Mouse (Mus musculus): ENCODE results near the gene Fanca. TPM values are rescaled to one million over a fixed set of nuclear protein-coding genes. Genes with fewer than 3 reads are reported as not detected.

Fanca gene
- total and polyA plus RNA-seq, 3 experiments: 21.9 to 57.8 (median 39.2) TPM

GRCm38 (mm10) chr8:123280302-123281094 lies 37.9 kb downstream of the Fanca start:
- H3K36me3 ChIP-seq (replicated peaks in 1 of 2; ENCODE audit: control insufficient read depth in 1 of 2, insufficient read depth in 1 of 2, low read length in 1 of 2): peaks cover 37 to 79% of the 10 kb centered on the region in 2 experiments
- no peak for TF ChIP-seq POLR2AphosphoS2 (IDR thresholded peaks at IDR 0.05; ENCODE audit: low read depth, low read length)
- no peak for TF ChIP-seq MAFK (IDR thresholded peaks at IDR 0.05; ENCODE audit: insufficient replicate concordance, low read length)
- TF ChIP-seq HCFC1 (IDR thresholded peaks at IDR 0.05; ENCODE audit: low read depth, low read length): no peak
- no peak for TF ChIP-seq RCOR1 (conservative IDR thresholded peaks at IDR 0.05; ENCODE audit: low read depth, low read length)
- TF ChIP-seq BHLHE40 (IDR thresholded peaks at IDR 0.05; ENCODE audit: low read depth, low read length): no peak
- no peak for TF ChIP-seq ELF1 (IDR thresholded peaks at IDR 0.05; ENCODE audit: low read depth, low read length)
- TF ChIP-seq MYC (IDR thresholded peaks at IDR 0.05; ENCODE audit: low read depth, low read length): no peak
- TF ChIP-seq ZKSCAN1 (IDR thresholded peaks at IDR 0.05; ENCODE audit: borderline replicate concordance, low read depth, low read length): no peak
- no peak for TF ChIP-seq USF2 (conservative IDR thresholded peaks at IDR 0.05; ENCODE audit: low read depth, low read length)
- no peak for TF ChIP-seq IRF4 (IDR thresholded peaks at IDR 0.05; ENCODE audit: low read depth, low read length)
- no peak for TF ChIP-seq ZMIZ1 (IDR thresholded peaks at IDR 0.05; ENCODE audit: low read depth, low read length)
- TF ChIP-seq PAX5 (IDR thresholded peaks at IDR 0.05; ENCODE audit: low read length): no peak
- no peak for TF ChIP-seq UBTF (IDR thresholded peaks at IDR 0.05; ENCODE audit: low read depth, low read length)
- TF ChIP-seq E2F4 (IDR thresholded peaks at IDR 0.05; ENCODE audit: insufficient replicate concordance, low read depth, low read length): no peak
- no peak for TF ChIP-seq JUN (IDR thresholded peaks at IDR 0.05; ENCODE audit: insufficient read depth, low read depth, low read length)

GRCm38 (mm10) chr8:123279828-123280227 lies 38.5 kb downstream of the Fanca start:
- Histone ChIP-seq H3K4me1 (ENCODE audit: control insufficient read depth in 1 of 2, insufficient read depth in 2 of 2) (peaks cover 9 to 23% of the 10 kb centered on the region in 2 experiments), H3K9ac (ENCODE audit: insufficient read depth, low read depth) (no peak overlapping the region), H3K4me3 (replicated peaks in 1 of 3; ENCODE audit: low read depth in 2 of 3, low read length in 2 of 3, poor library complexity in 1 of 3) (no peak overlapping the region), H3K79me2 (replicated peaks; ENCODE audit: control insufficient read depth, extremely low read depth, insufficient read depth, poor library complexity, severe bottlenecking) (no peaks in the 10 kb centered on the region), H3K9me3 (replicated peaks; ENCODE audit: low read length) (no peaks in the 10 kb centered on the region), H3K27ac (ENCODE audit: insufficient read depth, low read depth) (no peak overlapping the region), H3K36me3 (replicated peaks in 1 of 2; ENCODE audit: control insufficient read depth in 1 of 2, insufficient read depth in 1 of 2, low read length in 1 of 2) (peaks cover 43 to 81% of the 10 kb centered on the region in 2 experiments), H3K4me2 (ENCODE audit: insufficient read depth, low read depth, poor library complexity, severe bottlenecking) (no peak overlapping the region), H3K27me3 (replicated peaks) (no peaks in the 10 kb centered on the region)
- dilution Hi-C loops (cut with MboI; ENCODE audit: extremely low pct_ligation_motif_present, extremely low pct_unique_long_range_greater_than_20kb, low sequenced_read_pairs): no loop called here
- no peak for DNase-seq (ENCODE audit: extremely low read depth)
- in situ Hi-C loops (cut with MboI; ENCODE audit: low pct_ligation_motif_present, low pct_unique_long_range_greater_than_20kb, low sequenced_read_pairs): no loop called here
- no peak for TF ChIP-seq USF1 (IDR thresholded peaks at IDR 0.05; ENCODE audit: low read depth, low read length)
- no peak for TF ChIP-seq ETS1 (conservative IDR thresholded peaks at IDR 0.05; ENCODE audit: low read depth, low read length)
- TF ChIP-seq RAD21 (IDR thresholded peaks at IDR 0.05; ENCODE audit: low read depth, low read length): no peak
- TF ChIP-seq CTCF (conservative IDR thresholded peaks at IDR 0.05 in 1 of 2, IDR thresholded peaks at IDR 0.05 in 1 of 2; ENCODE audit: low read depth in 2 of 2, low read length in 2 of 2): no peak
- TF ChIP-seq E2F4 (IDR thresholded peaks at IDR 0.05; ENCODE audit: insufficient replicate concordance, low read depth, low read length): no peak
- no peak for TF ChIP-seq PAX5 (IDR thresholded peaks at IDR 0.05; ENCODE audit: low read length)
- no peak for TF ChIP-seq MXI1 (IDR thresholded peaks at IDR 0.05; ENCODE audit: low read depth, low read length)
- TF ChIP-seq NRF1 (IDR thresholded peaks at IDR 0.05; ENCODE audit: low read depth, low read length): no peak
- TF ChIP-seq CHD2 (IDR thresholded peaks at IDR 0.05; ENCODE audit: low read length): no peak
- no peak for TF ChIP-seq BHLHE40 (IDR thresholded peaks at IDR 0.05; ENCODE audit: low read depth, low read length)
- TF ChIP-seq ELF1 (IDR thresholded peaks at IDR 0.05; ENCODE audit: low read depth, low read length): no peak
- TF ChIP-seq ZNF384 (IDR thresholded peaks at IDR 0.05; ENCODE audit: low read depth, low read length): no peak
- no peak for TF ChIP-seq HCFC1 (IDR thresholded peaks at IDR 0.05; ENCODE audit: low read depth, low read length)

More at GRCm38 (mm10) chr8:123280302-123281094, 37.9 kb downstream of the Fanca start:
- dilution Hi-C loops (cut with MboI; ENCODE audit: extremely low pct_ligation_motif_present, extremely low pct_unique_long_range_greater_than_20kb, low sequenced_read_pairs) (no loop called here), in situ Hi-C loops (cut with MboI; ENCODE audit: low pct_ligation_motif_present, low pct_unique_long_range_greater_than_20kb, low sequenced_read_pairs) (no loop called here)
- no peaks in the 10 kb centered on the region for H3K9me3 ChIP-seq (replicated peaks; ENCODE audit: low read length)
- no peak overlapping the region for H3K4me2 ChIP-seq (ENCODE audit: insufficient read depth, low read depth, poor library complexity, severe bottlenecking)
- H3K4me1 ChIP-seq (ENCODE audit: control insufficient read depth in 1 of 2, insufficient read depth in 2 of 2): peaks cover 9 to 23% of the 10 kb centered on the region in 2 experiments
- no peak overlapping the region for H3K4me3 ChIP-seq (replicated peaks in 1 of 3; ENCODE audit: low read depth in 2 of 3, low read length in 2 of 3, poor library complexity in 1 of 3)
- H3K9ac ChIP-seq (ENCODE audit: insufficient read depth, low read depth): no peak overlapping the region
- no peaks in the 10 kb centered on the region for H3K79me2 ChIP-seq (replicated peaks; ENCODE audit: control insufficient read depth, extremely low read depth, insufficient read depth, poor library complexity, severe bottlenecking)
- no peak for DNase-seq (ENCODE audit: extremely low read depth)
- no peak overlapping the region for H3K27ac ChIP-seq (ENCODE audit: insufficient read depth, low read depth)
- no peaks in the 10 kb centered on the region for H3K27me3 ChIP-seq (replicated peaks)
